Mouse (Mus musculus) left cerebral cortex, adult 2 months (tissue): ENCODE results near the gene Gxylt1. TPM values are rescaled to one million over a fixed set of nuclear protein-coding genes. Genes with fewer than 3 reads are reported as not detected.
"Not testable (repeated sequence)": the region's sequence is repeated elsewhere in the genome, so short reads cannot be mapped to it uniquely, and the experiment has no call there.

Experiments
- DNase-seq, 2 experiments: peaks; one replicate each; pipeline ENCODE4 v3.0.0; 2021 to 2022; ENCODE audit warnings: low spot score in 2 of 2, mixed read lengths in 1 of 2; ENCODE audit errors: extremely low spot score in 1 of 2
- H3K27ac ChIP-seq: fragments of 200-600 bp; 2 replicates; pipeline ENCODE4 v1.8.1; 2022
- H3K4me3 ChIP-seq: fragments of 200-600 bp; 2 replicates; pipeline ENCODE4 v1.8.1; 2022
- CTCF ChIP-seq: fragments of 200-600 bp; IDR thresholded peaks from 2 replicates; pipeline ENCODE4 v1.8.1; 2022; ENCODE audit warnings: antibody characterized with exemption, mild to moderate bottlenecking, moderate library complexity
- intact Hi-C: fragments of 180-260 bp; cut with DNase I; formaldehyde crosslinking; loops from one replicate; pipeline ENCODE4 v1.15.1; 2025
- long read RNA-seq, 2 experiments: library from polyadenylated mRNA; stranded (forward); transcript quantifications; one replicate each; pipeline ENCODE4 v2.0.0; 2021; ENCODE audit warnings: borderline mapping rate in 2 of 2
- total RNA-seq, 2 experiments: library from RNA; stranded (reverse); gene quantifications; 2 replicates each; pipeline ENCODE4 v1.2.3; 2021

Gxylt1 gene
- total RNA-seq: 10 to 100 TPM; 13.3 to 13.4 TPM
- long read RNA-seq, experiment 1, full-length matches to known transcripts: 6 of 9 reads
- long read RNA-seq, experiment 1, partial matches to known transcripts: 1 of 9 reads
- long read RNA-seq, experiment 1, other reads (novel, unspliced or antisense): 2 of 9 reads
- long read RNA-seq, experiment 2, full-length matches to known transcripts: 7 of 10 reads
- long read RNA-seq, experiment 2, partial matches to known transcripts: 1 of 10 reads
- long read RNA-seq, experiment 2, other reads (novel, unspliced or antisense): 2 of 10 reads

DNA sequence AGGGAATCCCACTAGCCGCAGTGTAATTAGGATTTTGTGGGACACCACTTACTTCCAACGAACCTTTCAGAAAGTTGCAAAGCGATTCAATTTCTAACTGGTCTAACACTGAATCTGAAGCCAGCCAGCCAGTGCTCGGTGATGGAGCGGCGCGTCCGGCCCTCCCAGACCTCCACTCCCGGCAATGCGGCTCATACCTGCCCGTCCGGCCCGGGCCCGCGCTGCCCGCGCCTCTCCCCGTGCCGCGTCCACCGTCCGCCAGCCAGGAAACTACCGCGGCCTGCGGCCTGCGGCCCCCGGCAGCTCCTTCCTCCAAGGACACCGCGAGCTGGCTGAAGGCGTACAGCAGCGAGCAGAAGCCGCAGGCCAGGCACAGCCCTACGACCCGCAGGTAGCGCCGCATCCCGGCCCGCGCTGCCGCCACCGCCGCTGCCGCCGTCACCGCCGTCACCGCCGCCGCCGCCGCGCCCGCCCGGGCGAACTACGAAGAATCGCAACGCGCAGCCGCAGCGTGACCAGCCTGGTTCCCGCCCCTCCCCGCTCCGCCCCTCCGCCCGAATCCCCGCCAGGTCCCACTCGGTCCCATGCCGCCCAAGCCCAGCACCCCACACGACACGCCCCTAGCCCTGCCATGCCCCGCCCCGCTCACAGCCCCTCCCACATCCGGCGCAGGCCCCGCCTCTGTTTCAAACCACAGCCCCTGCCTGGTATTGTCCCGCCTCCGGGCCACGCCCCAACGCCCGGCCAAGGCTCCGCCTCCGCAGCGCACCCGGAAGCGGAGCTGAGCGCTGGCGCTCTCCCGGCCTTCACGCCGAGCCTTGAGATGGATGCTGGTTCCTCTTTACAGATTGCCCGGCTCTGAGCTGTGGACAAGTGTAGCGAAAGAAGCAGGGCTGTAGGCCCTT is at the start of gene Gxylt1:
Gene Gxylt1, minus strand, starts transcription at position 501 of the 905 bp plus-strand sequence.
- no peak for TF ChIP-seq CTCF
- peak; percentile 99 to 100 for DNase-seq
- Histone ChIP-seq H3K4me3 (peak within 1 kb of the TSS; percentile 94), H3K27ac (peak within 1 kb of the TSS; percentile 90)
- intact Hi-C loops: loop anchor here (1.0 to 2.0 kb wide), 2 partner anchors 61 to 122 kb away; partner anchors contain the start of gene Yaf2

DNA sequence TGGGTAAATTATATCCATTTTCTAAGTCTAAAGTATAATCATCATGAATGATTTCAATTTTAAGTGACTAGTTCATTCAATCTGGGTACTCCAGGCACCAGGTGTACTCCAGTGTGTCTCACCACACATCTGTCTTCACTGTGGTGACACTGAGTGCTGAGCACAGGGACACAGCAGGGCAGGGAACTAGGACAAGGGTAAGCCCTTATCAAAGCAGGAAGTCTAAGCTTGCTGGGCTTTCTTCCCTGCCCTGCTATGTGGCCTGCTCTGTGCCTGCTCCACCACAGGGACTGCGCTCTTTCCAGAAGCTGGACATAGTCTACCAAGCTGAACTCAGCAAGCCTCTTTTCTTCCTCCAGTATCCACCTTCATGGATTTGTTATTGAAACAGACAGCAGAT is 43.8 kb upstream of the Gxylt1 start:
- no peak for TF ChIP-seq CTCF
- DNase-seq: no peak
- intact Hi-C loops: no loop called here
- H3K27ac ChIP-seq: no peak overlapping the region
- H3K4me3 ChIP-seq: no peak overlapping the region

DNA sequence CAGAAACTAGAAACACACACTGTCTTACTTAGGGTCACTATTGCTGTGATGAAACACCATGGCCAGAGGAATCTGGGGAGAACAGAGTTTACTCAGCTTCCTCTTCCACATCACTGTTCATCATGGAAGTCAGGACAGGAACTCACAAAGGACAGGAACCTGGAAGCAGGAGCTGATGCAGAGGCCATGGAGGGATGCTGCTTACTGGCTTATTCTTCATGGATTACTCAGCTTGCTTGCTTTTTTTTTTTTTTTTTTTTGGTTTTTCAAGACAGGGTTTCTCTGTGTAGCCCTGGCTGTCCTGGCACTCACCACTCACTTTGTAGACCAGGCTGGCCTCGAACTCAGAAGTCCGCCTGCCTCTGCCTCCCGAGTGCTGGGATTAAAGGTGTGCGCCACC is 35.3 kb upstream of the Gxylt1 start:
- DNase-seq, intact Hi-C loops: not testable (repeated sequence)

DNA sequence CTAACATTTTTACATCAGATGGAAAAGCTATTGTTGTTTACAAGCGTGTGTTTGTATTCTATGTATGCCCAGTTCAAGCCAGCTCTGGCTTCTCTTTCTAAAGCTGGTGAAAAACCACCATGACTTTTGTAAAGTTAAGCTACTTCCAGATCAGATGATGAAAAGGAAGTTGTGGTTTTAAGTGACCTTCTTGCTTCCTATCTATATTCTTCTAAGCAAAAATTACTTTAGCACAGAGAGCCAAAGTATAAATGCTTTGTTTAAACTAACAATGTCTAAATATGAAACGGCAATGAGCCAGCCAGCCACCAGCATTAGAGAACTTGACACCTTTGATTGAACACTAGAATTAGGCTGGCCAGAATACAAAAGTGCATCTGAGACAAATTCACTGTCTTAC is 23.2 kb upstream of the Gxylt1 start:
- no peak overlapping the region for H3K4me3 ChIP-seq
- TF ChIP-seq CTCF: no peak
- no peak for DNase-seq
- intact Hi-C loops: no loop called here
- no peak overlapping the region for H3K27ac ChIP-seq

More for the DNA sequence above, 35.3 kb upstream of the Gxylt1 start:
- not testable (repeated sequence) for H3K4me3 ChIP-seq, H3K27ac ChIP-seq

DNA sequence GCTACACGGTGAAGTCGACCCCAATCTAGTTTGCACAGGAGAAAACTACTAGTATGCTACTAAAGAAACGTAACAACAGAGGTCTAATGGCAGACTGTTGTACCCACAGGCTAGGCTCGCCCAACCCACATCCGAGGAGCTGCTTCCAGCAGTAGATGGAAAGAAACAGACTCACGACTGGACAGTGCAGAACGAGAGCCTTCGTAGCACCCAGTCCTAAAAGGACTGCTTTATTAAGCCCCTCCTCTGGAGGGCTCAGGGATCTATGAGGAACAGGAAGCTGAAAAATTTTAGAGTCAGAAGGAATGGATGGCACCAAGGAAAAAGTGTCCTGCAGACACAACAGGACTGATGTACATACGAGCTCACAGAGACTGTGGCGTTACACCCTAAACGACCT is 19.5 kb upstream of the Gxylt1 start:
- no peak for DNase-seq
- intact Hi-C loops: no loop called here
- H3K4me3 ChIP-seq: no peak overlapping the region
- TF ChIP-seq CTCF: no peak
- H3K27ac ChIP-seq: no peak overlapping the region

DNA sequence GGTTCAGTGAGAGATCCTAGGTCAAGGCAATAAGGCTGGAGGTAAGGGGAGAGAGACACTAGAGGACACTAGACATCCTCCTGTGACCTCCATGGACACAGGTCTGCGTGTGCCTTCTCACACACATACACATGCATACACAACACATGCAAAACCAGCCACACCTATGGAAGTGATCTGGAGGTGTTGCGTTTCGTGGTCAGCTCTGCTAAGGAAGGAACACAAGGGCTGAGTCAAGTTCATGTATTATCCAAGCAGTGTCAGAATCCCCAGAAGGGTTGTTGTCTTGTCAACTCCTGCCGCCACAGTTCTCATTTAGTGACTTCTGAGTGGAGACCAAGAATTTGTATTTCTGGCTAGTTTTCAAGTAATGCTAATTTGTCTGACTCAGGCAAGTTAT is 13.3 kb upstream of the Gxylt1 start:
- Histone ChIP-seq H3K4me3 (no peak overlapping the region), H3K27ac (no peak overlapping the region)
- no peak for DNase-seq
- intact Hi-C loops: no loop called here
- no peak for TF ChIP-seq CTCF

DNA sequence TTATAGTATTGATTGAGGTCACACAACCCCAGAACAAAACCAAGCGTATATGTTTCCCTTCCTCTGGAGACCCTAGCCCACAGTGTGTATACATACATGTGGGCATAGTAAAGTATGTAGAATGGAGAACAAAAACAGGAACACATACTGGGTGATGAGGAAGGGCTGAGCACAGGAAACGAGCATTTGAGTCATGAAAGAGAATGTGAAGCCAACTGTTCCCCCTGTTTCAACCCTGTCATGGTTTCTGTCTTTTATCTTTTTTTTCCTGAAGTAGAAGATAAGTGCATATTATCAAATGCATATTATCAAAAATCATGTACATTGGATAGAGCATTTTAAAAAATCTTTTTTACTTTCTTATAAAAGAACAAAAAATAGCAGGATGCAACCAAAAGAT is 12.6 kb upstream of the Gxylt1 start:
- DNase-seq: no peak
- TF ChIP-seq CTCF: no peak
- intact Hi-C loops: no loop called here

DNA sequence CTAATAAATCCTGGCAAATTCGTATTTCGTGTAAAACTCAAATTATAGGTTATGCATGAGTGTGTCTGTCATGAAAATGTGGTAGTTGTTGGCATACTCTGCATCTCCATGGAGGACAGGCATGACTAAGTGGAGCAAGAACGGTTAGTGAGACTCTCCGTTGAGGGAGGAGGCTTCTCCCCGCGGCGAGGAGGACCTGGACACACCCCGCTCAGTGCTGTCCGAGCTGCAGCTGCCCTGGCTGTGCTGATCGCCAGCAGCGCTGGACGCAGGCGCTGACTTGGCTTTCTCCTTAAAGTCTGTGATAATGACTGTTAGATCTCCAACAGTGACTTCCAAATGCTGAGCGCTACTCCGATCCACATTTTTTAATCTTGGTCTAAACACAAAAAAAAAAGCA is 10.3 kb upstream of the Gxylt1 start:
- no peak for DNase-seq
- Histone ChIP-seq H3K27ac (no peak overlapping the region), H3K4me3 (no peak overlapping the region)
- intact Hi-C loops: no loop called here
- TF ChIP-seq CTCF: no peak

More for the DNA sequence above, 12.6 kb upstream of the Gxylt1 start:
- Histone ChIP-seq H3K27ac (no peak overlapping the region), H3K4me3 (no peak overlapping the region)

DNA sequence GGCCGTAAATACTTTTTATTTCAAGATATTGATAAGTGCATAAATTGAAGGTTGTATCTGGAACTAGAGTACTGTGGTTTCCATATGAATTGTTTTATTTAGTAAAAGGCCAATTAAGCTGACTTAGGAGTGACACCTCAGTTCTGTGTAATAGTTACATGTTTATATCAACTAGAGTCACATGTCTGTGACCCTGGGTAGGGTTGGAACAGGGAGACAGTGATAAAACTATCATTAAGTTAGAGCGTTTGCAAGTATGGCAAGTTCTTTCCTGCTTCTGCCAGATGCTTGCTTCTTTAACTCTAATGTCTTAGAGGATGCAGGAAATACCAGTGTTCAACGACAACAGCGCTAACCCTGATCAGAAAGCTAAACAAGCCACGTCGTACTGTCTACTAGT is 9.3 kb upstream of the Gxylt1 start:
- no peak for TF ChIP-seq CTCF
- H3K27ac ChIP-seq: no peak overlapping the region
- H3K4me3 ChIP-seq: no peak overlapping the region
- DNase-seq: no peak
- intact Hi-C loops: no loop called here

DNA sequence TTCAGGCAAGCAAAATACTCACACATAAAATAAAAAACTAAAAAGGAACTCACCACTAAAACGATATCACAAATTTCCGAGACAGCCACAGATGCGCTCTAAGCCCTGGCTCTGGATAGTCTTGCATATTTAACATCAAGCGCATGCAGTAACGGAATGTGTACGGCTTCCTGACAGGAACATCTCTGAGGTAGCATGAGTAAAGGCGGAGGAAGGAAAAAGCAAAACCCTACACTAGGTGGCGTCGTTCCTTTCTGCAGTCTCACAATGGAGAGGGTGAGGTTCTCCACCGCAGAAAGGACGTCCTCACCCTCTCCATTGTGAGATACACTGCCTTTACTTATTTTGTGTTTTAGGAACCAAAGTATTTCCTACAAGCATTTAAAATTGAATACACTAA is 8.4 kb upstream of the Gxylt1 start:
- H3K4me3 ChIP-seq: no peak overlapping the region
- DNase-seq: no peak
- intact Hi-C loops: no loop called here
- peak; percentile 51 for TF ChIP-seq CTCF
- H3K27ac ChIP-seq: no peak overlapping the region

DNA sequence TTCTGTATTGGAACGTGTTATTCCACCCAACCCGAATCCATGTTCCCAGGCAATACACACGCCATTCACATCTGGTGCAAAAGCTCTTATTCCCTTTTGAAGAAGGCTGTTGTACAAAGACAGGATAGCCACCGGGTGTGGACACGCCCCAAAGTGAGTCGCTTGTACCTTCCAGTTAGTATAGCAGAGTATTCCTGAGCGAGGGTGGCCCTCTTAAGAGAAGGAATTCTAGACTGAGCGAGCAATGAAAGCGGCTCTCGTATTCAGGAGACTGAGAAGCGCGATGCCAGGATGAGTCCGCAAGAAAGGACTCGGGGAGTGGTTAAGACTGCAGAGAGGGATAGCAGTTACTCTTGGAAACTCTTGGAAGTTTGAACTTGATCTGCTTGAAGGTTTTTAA is 1.3 kb upstream of the Gxylt1 start:
- no peak for TF ChIP-seq CTCF
- peak overlapping the region; percentile 68 for H3K4me3 ChIP-seq
- intact Hi-C loops: no loop called here
- DNase-seq: no peak
- H3K27ac ChIP-seq: no peak overlapping the region

DNA sequence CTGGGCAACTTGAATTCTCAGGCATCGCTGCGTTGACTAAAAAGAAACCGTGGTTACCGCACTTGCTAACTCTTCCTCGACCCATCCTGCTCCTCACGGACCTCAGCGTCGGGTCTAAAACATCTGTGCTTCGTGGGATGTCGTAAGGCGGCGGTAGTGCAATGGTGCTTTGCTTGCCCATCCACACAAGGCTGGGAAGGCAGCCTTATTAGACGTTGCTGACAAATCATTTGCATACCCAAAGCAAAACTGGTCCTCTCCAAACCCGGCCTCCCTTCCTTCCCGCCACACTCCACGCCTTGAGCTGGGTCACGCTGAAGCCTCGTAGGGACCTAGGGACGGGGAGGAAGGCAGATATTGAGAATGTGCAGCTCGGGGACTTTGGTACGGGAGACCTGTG is 644 bp upstream of the Gxylt1 start:
- TF ChIP-seq CTCF: no peak; the same call in 1 of the 2 replicates
- Histone ChIP-seq H3K4me3 (peak overlapping the region; percentile 68), H3K27ac (peak overlapping the region; percentile 60)
- intact Hi-C loops: loop anchor here (1.0 to 2.0 kb wide), 2 partner anchors 61 to 121 kb away; partner anchors contain the start of gene Yaf2
- no peak for DNase-seq
